Mouse (Mus musculus) cortical plate, adult 2 months (tissue): Measurements from ENCODE around the gene Slc41a2. TPM values are rescaled to one million over a fixed set of nuclear protein-coding genes. Genes with fewer than 3 reads are reported as not detected.
A peak's percentile ranks its signal among the peaks of the same experiment; 100 is the strongest.

ENCODE experiments used
- H3K27ac ChIP-seq: fragments of 200-500 bp; 2 replicates; pipeline ENCODE4 v1.5.1; 2012; ENCODE audit warnings: low read length, control low read depth, inconsistent platforms; ENCODE audit not compliant: insufficient read depth
- H3K4me1 ChIP-seq: fragments of 200-500 bp; 2 replicates; pipeline ENCODE4 v1.6.1; 2011; ENCODE audit warnings: low read length; ENCODE audit not compliant: control insufficient read depth, insufficient read depth
- H3K4me3 ChIP-seq: fragments of 200-500 bp; 2 replicates; pipeline ENCODE4 v1.5.1; 2011; ENCODE audit warnings: mild to moderate bottlenecking, low read length, control low read depth; ENCODE audit not compliant: insufficient read depth
- CTCF ChIP-seq: fragments of 200-500 bp; IDR thresholded peaks from 2 replicates; pipeline ENCODE4 v1.5.1; 2011; ENCODE audit warnings: mild to moderate bottlenecking, control low read depth, low read length; ENCODE audit not compliant: insufficient read depth; ENCODE audit errors: extremely low read depth
- POLR2A ChIP-seq: fragments of 200-500 bp; IDR thresholded peaks from 2 replicates; pipeline ENCODE4 v1.6.1; 2011; ENCODE audit warnings: mild to moderate bottlenecking, low read length, control low read depth; ENCODE audit not compliant: insufficient read depth; ENCODE audit errors: extremely low read depth
- polyA plus RNA-seq: library from polyadenylated mRNA; depleted of rRNA; stranded (reverse); fragments of >200 nt; gene quantifications from 2 replicates; pipeline ENCODE4 v1.2.3, GENCODE M21; 2012

Slc41a2 gene
- polyA plus RNA-seq, 1 experiment: 11.1 TPM

GRCm38 (mm10) chr10:83199290-83199689 lies 138.4 kb downstream of the Slc41a2 start:
- TF ChIP-seq POLR2A (no peak), CTCF (no peak)
- peaks cover 2% of the 10 kb centered on the region; the same call in 1 of the 2 replicates for H3K4me1 ChIP-seq
- H3K4me3 ChIP-seq: no peak overlapping the region
- H3K27ac ChIP-seq: no peak overlapping the region

- Histone ChIP-seq H3K4me1 (peaks cover 2% of the 10 kb centered on the region; the same call in 1 of the 2 replicates), H3K4me3 (no peak overlapping the region), H3K27ac (no peak overlapping the region)
- TF ChIP-seq POLR2A (no peak), CTCF (no peak)
These were observed 139.0 kb downstream of the Slc41a2 start for GRCm38 (mm10) chr10:83198692-83199091.

- TF ChIP-seq CTCF (peak; percentile 80), POLR2A (no peak)
- H3K27ac ChIP-seq: no peak overlapping the region
- peaks cover 2% of the 10 kb centered on the region; the same call in 1 of the 2 replicates for H3K4me1 ChIP-seq
- H3K4me3 ChIP-seq: no peak overlapping the region
These were observed 139.9 kb downstream of the Slc41a2 start for GRCm38 (mm10) chr10:83197690-83198336.

GRCm38 (mm10) chr10:83191982-83192381 lies 145.7 kb downstream of the Slc41a2 start:
- Histone ChIP-seq H3K4me1 (peaks cover 2% of the 10 kb centered on the region; the same call in 1 of the 2 replicates), H3K27ac (no peak overlapping the region), H3K4me3 (no peak overlapping the region)
- TF ChIP-seq CTCF: no peak
- TF ChIP-seq POLR2A: no peak

GRCm38 (mm10) chr10:83191476-83191875 lies 146.2 kb downstream of the Slc41a2 start:
- Histone ChIP-seq H3K27ac (no peak overlapping the region), H3K4me1 (peaks cover 2% of the 10 kb centered on the region; the same call in 1 of the 2 replicates), H3K4me3 (no peak overlapping the region)
- TF ChIP-seq POLR2A (no peak), CTCF (no peak)

- H3K27ac ChIP-seq: no peak overlapping the region
These were observed 148.6 kb downstream of the Slc41a2 start for GRCm38 (mm10) chr10:83189071-83189470.

GRCm38 (mm10) chr10:83186984-83187383 lies 150.7 kb downstream of the Slc41a2 start:
- Histone ChIP-seq H3K27ac (no peak overlapping the region), H3K4me1 (peaks cover 9% of the 10 kb centered on the region), H3K4me3 (no peak overlapping the region)
- TF ChIP-seq POLR2A: no peak
- no peak for TF ChIP-seq CTCF

More at GRCm38 (mm10) chr10:83189071-83189470, 148.6 kb downstream of the Slc41a2 start:
- no peak for TF ChIP-seq CTCF
- no peak for TF ChIP-seq POLR2A
- Histone ChIP-seq H3K4me3 (no peak overlapping the region), H3K4me1 (peaks cover 2% of the 10 kb centered on the region; the same call in 1 of the 2 replicates)

- Histone ChIP-seq H3K4me1 (peaks cover 9% of the 10 kb centered on the region), H3K27ac (no peak overlapping the region), H3K4me3 (no peak overlapping the region)
- TF ChIP-seq CTCF: no peak
- no peak for TF ChIP-seq POLR2A
These were observed 151.5 kb downstream of the Slc41a2 start for GRCm38 (mm10) chr10:83186167-83186566.

- TF ChIP-seq POLR2A (no peak), CTCF (no peak)
- peaks cover 9% of the 10 kb centered on the region for H3K4me1 ChIP-seq
These were observed 152.6 kb downstream of the Slc41a2 start for GRCm38 (mm10) chr10:83185121-83185520.

GRCm38 (mm10) chr10:83184480-83185069 lies 153.1 kb downstream of the Slc41a2 start:
- H3K4me3 ChIP-seq: no peak overlapping the region
- TF ChIP-seq POLR2A: no peak
- no peak for TF ChIP-seq CTCF
- 0 out of 2 replicates have a peak overlapping the region, but pooled peaks have one; percentile 19 for H3K27ac ChIP-seq
- H3K4me1 ChIP-seq: peaks cover 9% of the 10 kb centered on the region

More at GRCm38 (mm10) chr10:83185121-83185520, 152.6 kb downstream of the Slc41a2 start:
- Histone ChIP-seq H3K4me3 (no peak overlapping the region), H3K27ac (no peak overlapping the region)
